Mouse (Mus musculus) embryo, embryonic 9.5 days (tissue): ENCODE results near the gene Tmem33.
A peak's percentile ranks its signal among the peaks of the same experiment; 100 is the strongest.

Experiments
- DNase-seq: peaks from one replicate; pipeline ENCODE4 v3.0.0-alpha.2; 2017; ENCODE audit errors: extremely low spot score

Gene Tmem33

GRCm38 (mm10) chr5:67260531-67261371 lies at the start of gene Tmem33:
TSS of gene Tmem33 (plus strand) at chr5:67260565.
- DNase-seq = peak; percentile 91

- peak; percentile 60 for DNase-seq
These were observed 47.2 kb upstream of the Tmem33 start for GRCm38 (mm10) chr5:67213168-67213567.

DNA sequence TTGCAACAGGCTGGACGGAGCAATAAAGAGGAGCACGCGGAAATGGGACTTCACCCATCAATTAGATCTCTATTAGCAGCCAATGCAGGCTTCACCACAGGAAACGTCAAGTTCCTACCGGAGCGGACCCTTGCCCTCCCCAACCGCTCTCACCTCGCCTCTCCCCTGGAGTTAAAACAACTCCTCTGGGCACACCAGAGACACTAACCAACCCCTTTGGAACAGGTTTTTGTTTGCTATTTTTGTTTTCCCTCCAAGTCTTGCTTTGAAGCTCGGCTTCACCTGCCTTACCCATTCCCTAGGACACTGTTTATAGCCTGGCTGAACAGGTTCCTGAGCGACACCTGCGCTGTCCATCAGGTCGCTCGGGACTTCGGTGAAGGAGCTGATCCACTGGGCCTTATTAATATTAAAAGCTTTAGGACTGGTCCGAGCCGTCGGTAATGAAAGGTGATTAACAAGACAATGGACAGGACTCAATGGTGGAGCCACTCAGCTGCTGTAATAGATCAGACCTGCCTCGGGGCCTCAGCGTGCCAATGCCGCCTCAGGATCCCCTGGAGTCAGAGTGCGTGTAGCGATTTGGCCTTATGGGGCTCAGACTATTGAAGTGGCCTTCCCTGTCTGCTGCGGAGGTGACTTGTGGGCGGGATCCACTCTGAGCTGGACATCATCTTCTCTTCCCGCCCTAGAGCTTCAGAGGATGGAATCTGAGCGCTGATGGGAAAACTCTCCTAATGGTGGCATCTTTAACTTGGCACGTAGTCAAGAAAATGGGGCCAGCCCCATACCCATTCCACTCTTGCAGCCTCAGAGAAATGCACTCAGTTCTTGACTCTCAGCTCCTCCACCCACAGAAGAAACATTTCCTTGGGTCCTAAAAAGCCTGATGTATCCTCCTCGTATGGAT lies 45.0 kb upstream of the Tmem33 start:
- DNase-seq = no peak

GRCm38 (mm10) chr5:67216031-67216778 lies 44.2 kb upstream of the Tmem33 start:
- no peak for DNase-seq

GRCm38 (mm10) chr5:67216779-67217095 lies 43.6 kb upstream of the Tmem33 start:
- peak; percentile 42 for DNase-seq

DNA sequence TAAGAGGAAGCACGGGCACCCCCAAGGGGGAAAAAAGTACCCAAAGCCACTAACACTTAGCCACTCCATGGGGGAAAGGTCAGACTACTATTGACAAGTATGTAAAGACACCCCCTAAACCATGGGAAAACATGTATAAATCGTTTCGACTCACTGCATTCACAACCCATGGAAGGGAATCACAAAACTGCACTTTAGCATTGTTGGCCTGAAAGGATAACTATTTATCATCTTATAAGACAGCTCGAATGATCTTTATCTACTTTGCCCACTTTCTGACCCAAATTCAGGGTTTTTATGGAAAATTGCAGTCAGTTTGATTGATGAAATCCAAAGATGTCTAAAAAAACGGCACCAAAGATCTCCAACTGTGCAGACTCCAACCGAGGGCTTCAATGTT lies 38.5 kb upstream of the Tmem33 start:
- no peak for DNase-seq

DNA sequence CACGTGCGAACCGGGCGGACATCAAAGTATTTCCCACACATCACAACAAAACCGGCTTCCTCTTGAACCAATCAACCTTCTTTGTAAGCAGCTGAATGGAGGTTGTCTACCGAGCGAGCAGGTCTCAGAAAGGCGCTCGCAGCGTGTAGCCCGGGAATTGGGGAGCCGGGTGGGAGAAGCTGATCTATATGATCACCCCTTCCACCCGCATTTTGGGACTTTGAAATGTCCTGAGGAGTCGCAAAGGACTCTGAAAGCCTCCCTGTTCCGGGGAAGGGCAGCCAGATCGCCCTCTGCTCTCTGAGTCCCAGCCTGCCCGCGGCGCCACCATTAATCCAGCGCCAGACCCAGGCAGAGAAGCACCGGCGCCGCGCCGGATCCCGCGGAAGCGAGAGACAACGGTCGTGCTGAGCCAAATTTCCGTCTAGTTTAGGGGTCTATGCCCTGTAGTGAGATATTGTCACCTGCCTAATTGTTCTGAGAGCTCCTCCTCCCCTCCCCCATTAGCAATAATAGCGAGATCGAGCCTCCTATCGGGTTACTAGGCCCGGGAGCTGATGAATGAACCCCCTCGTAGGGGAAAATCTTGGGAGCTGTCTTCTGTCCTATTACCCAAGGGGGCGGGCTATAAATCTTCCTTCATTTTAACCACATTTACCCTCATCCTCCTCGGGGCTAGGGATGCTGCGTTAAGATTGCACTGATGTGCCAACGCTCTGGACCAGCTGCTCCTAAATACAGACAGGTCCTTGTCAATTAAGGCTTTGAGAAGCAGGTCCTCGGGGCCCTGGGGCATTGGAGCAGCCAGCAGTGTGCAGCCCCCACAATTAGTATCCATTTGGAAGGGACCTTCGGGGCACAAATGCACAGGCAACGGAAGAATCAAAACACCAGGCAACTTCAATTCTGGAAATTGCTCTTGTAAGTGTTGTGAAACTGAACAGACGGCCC lies 37.6 kb upstream of the Tmem33 start:
- DNase-seq = peak; percentile 76

DNA sequence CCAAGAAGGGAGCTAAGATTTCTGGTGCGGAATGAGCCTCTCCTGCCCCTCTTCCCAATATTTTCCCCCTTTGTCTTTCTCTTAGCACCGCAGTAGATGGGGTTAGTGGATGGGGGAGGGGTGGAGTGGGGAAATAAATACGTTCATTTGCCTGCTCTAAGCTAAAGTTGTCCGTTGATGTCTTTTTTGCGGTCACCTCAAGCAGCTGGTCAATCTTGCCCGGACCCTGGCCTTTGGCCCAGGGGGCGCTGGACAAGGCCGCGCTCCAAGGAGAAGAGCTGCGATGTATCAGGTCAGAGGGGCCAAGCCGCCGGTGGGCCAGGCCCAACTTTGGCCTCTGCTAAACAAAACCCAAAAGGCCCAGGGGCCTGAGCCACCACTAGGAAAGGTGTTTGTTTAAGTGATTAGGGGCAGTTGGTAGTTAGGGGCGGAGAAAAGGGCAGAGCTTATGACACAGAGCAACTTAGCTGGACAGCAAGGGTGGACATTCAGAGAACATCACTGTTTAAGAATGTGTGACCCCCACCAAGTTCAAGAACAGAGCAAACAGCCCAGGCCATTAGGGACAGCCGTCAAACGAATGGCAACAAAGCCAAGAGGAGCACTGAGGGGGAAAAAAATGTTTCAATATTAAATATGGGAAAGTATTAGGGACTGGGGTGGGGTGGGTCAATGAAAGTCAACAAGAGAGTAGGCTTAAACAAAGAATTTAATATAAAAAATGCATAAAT lies 36.8 kb upstream of the Tmem33 start:
- peak; percentile 54 for DNase-seq

- no peak for DNase-seq
These were observed 36.3 kb upstream of the Tmem33 start for GRCm38 (mm10) chr5:67224122-67224502.

- DNase-seq = no peak
These were observed 34.6 kb upstream of the Tmem33 start for GRCm38 (mm10) chr5:67225758-67226157.

DNA sequence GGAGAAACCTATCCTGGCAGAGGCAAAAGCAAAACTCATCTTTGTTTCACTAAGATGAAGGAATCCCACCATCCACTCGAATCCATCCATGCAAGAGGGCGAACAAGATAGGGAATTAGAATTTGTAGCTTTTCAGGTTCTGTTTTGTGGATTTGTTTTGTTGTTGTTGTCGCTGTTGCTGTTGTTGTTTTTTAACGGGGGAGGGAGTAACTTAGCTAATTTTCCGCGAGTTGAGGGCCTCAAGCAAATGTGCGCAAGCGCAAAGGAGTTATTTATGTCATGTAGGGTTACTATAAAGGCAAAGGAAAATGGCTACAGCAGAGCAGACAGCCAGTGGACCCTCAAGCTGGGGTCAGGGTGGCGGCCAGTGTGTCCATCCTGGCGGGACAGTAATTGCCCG lies 33.1 kb upstream of the Tmem33 start:
- no peak for DNase-seq

DNA sequence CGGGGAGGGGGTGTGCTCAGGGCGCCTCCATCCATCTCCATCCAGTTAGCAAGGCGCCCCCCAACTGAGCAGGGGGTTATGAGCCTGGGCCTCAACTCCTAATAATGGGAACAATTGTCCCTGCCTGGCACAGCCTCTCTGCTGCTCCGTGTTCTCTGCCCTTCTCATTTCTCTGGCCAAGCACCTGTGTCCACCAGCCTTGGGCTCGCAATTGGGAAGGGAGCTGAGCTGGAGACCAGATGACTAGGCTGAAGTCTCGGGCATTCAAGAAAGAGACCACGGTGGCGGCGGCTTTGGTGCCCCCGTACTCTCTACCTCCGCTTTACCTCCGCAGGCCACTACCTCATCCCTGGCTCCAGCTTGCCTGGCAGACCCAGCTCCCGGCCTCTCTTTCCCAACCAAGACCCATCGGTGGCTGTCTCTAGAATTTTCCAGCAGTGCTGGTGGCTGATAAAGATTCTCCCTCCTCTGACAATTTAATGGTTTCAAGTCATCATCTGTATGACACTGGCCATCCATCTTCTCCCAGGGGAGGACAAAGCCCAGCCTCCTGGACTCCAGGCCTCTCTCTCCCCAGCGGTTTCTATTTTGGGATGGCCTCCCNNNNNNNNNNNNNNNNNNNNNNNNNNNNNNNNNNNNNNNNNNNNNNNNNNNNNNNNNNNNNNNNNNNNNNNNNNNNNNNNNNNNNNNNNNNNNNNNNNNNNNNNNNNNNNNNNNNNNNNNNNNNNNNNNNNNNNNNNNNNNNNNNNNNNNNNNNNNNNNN lies 32.5 kb upstream of the Tmem33 start:
- peak; percentile 39 for DNase-seq

GRCm38 (mm10) chr5:67234682-67235081 lies 25.7 kb upstream of the Tmem33 start:
- no peak for DNase-seq

DNA sequence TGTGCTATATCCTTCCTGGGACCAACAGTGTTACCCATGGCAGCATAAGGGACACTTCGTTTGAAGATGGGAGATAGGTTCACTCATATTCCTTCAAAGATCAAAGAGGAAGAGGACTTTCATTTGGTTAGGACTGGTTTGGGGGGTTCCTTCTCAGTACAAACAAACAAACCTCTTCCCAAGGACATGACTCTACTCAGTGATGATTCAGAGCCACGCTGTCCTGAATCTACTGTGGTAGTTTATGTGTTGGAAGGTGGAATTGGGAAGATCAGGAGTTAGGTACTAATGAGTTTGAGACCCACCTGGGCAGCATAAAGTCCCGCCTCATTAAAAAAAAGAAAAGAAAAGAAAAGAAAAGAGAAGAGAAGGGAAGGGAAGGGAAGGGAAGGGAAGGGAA lies 24.9 kb upstream of the Tmem33 start:
- DNase-seq = no peak

- no peak for DNase-seq
These were observed 23.8 kb upstream of the Tmem33 start for GRCm38 (mm10) chr5:67236601-67237000.

DNA sequence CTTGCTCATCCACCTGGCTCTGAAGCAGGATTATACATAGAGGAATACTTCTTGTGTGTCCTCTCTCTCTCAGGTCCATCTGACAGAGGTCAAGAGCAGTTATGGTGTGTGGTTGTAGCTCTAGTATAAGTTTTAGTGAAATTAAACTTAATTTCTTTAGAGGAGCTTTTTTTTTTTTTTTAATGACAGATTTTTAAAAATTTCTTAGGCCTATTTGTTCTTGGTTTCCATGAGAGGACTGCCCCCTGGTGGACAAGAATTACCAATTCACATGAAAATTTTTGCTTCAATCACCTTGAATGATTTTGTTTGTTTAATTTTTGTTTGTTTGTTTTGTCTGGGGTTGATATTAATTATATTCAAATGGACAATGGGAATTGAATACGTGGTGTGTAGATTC lies 22.1 kb upstream of the Tmem33 start:
- DNase-seq = no peak

DNA sequence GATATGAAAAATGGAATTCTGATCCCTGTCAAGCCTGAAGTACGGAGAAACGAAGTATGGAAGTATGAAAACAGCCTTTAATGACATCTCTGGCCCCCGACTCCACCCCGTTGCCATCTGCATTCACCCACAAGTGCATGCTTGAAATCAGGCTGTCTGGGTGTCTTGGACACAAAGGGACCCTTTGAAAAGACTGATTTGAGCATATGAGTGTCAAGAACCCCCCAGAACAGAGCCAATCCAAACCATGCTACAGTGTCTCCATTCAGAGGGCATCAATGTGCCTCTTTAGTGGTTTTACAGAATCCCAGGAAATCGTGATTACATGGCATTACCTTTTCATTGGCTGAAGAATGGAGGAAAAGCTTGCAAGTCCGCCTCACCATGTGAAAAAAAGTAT lies 18.7 kb upstream of the Tmem33 start:
- no peak for DNase-seq

GRCm38 (mm10) chr5:67243231-67243630 lies 17.1 kb upstream of the Tmem33 start:
- no peak for DNase-seq

DNA sequence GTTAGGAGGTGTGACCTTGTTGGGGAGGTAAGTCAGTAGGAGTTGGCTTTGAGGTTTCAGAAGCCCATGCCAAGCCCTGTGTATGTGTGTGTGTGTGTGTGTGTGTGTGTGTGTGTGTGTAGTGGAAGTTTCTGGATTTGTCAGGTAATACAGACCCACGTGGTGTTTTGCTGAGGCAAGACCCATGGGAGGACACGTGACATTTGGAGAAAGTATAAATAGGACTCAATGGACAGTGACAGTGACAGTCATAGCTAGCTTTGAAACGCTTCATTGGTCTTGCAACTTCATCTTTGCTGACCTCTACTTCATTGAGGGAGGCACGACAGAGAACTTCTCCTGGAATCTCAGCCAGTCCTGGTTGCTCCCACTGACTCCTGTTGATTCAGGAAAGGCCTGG lies 8.1 kb upstream of the Tmem33 start:
- DNase-seq = no peak

- DNase-seq = no peak
These were observed 4.7 kb upstream of the Tmem33 start for GRCm38 (mm10) chr5:67255664-67256063.
